Mouse (Mus musculus): ENCODE data around the gene Slc22a18. TPM values are rescaled to one million over a fixed set of nuclear protein-coding genes. Genes with fewer than 3 reads are reported as not detected.

Slc22a18 gene
- total and polyA plus RNA-seq, 3 experiments, result 5.8 to 19.8 TPM; not detected in 1

- peaks cover 8 to 21% of the 10 kb centered on the region in 2 experiments for H3K4me1 ChIP-seq (ENCODE audit: control insufficient read depth in 1 of 2, insufficient read depth in 2 of 2, low read length in 2 of 2)
- no peak overlapping the region for H3K4me3 ChIP-seq (ENCODE audit: control insufficient read depth in 1 of 2, insufficient read depth in 1 of 2, low read depth in 2 of 2, low read length in 2 of 2)
- TF ChIP-seq RAD21 (IDR thresholded peaks at IDR 0.05; ENCODE audit: low read depth, low read length), result peak; percentile 81
- TF ChIP-seq SMC3 (IDR thresholded peaks at IDR 0.05; ENCODE audit: low read depth, low read length), result peak; percentile 95
- TF ChIP-seq CTCF (IDR thresholded peaks at IDR 0.05 in 2 of 3, conservative IDR thresholded peaks at IDR 0.05 in 1 of 3; ENCODE audit: control insufficient read depth in 1 of 3, insufficient read depth in 1 of 3, low read depth in 2 of 3, low read length in 3 of 3, poor library complexity in 1 of 3, severe bottlenecking in 1 of 3), result peak; percentile 83 to 98 (median 91)
- TF ChIP-seq BHLHE40 (IDR thresholded peaks at IDR 0.05; ENCODE audit: borderline replicate concordance, low read depth, low read length), result no peak
- TF ChIP-seq ZC3H11A (IDR thresholded peaks at IDR 0.05; ENCODE audit: low read depth, low read length), result peak; percentile 83
- H3K27ac ChIP-seq (ENCODE audit: control insufficient read depth, low read depth, low read length), result no peak overlapping the region
- DNase-seq (ENCODE audit: low read depth, low spot score), result peak; percentile 88
- no peak overlapping the region for H3K9ac ChIP-seq (ENCODE audit: control insufficient read depth, low read depth, low read length, poor library complexity, severe bottlenecking)
- no peaks in the 10 kb centered on the region for H3K79me2 ChIP-seq (ENCODE audit: control insufficient read depth, insufficient read depth, low read length, poor library complexity)
- H3K27me3 ChIP-seq (ENCODE audit: control insufficient read depth in 1 of 2, insufficient read depth in 2 of 2, low read length in 2 of 2), result no peaks in the 10 kb centered on the region
- H3K36me3 ChIP-seq (ENCODE audit: control insufficient read depth in 1 of 2, insufficient read depth in 2 of 2, low read length in 2 of 2), result peaks cover 0 to 2% of the 10 kb centered on the region in 2 experiments; a peak in 1 of 4 replicates
- no peaks in the 10 kb centered on the region for H3K9me3 ChIP-seq (replicated peaks; ENCODE audit: insufficient read depth, low read length)
These were observed 7.0 kb downstream of the Slc22a18 start for GRCm38 (mm10) chr7:143480498-143480897.

- no peaks in the 10 kb centered on the region for H3K27me3 ChIP-seq (ENCODE audit: control insufficient read depth in 1 of 2, insufficient read depth in 2 of 2, low read length in 2 of 2)
These were observed 8.4 kb downstream of the Slc22a18 start for GRCm38 (mm10) chr7:143481806-143482387.

GRCm38 (mm10) chr7:143482541-143482940, 9.0 kb downstream of the Slc22a18 start:
- no peak for DNase-seq (ENCODE audit: low read depth, low spot score)
- Histone ChIP-seq H3K9ac (ENCODE audit: control insufficient read depth, low read depth, low read length, poor library complexity, severe bottlenecking) (peak overlapping the region; percentile 27; the same call in 1 of the 2 replicates), H3K27me3 (ENCODE audit: control insufficient read depth in 1 of 2, insufficient read depth in 2 of 2, low read length in 2 of 2) (no peaks in the 10 kb centered on the region), H3K27ac (ENCODE audit: control insufficient read depth, low read depth, low read length) (no peak overlapping the region), H3K36me3 (ENCODE audit: control insufficient read depth in 1 of 2, insufficient read depth in 2 of 2, low read length in 2 of 2) (peaks cover 0 to 2% of the 10 kb centered on the region in 2 experiments; a peak in 1 of 4 replicates), H3K4me3 (ENCODE audit: control insufficient read depth in 1 of 2, insufficient read depth in 1 of 2, low read depth in 2 of 2, low read length in 2 of 2) (peak overlapping the region in 1 of 2 experiments; percentile 47; a peak in 1 of 4 replicates), H3K9me3 (replicated peaks; ENCODE audit: insufficient read depth, low read length) (no peaks in the 10 kb centered on the region), H3K4me1 (ENCODE audit: control insufficient read depth in 1 of 2, insufficient read depth in 2 of 2, low read length in 2 of 2) (peaks cover 8 to 19% of the 10 kb centered on the region in 2 experiments), H3K79me2 (ENCODE audit: control insufficient read depth, insufficient read depth, low read length, poor library complexity) (no peaks in the 10 kb centered on the region)
- TF ChIP-seq CTCF (IDR thresholded peaks at IDR 0.05 in 2 of 3, conservative IDR thresholded peaks at IDR 0.05 in 1 of 3; ENCODE audit: control insufficient read depth in 1 of 3, insufficient read depth in 1 of 3, low read depth in 2 of 3, low read length in 3 of 3, poor library complexity in 1 of 3, severe bottlenecking in 1 of 3), result no peak
- no peak for TF ChIP-seq JUND (IDR thresholded peaks at IDR 0.05; ENCODE audit: low read depth, low read length)
- TF ChIP-seq SIN3A (IDR thresholded peaks at IDR 0.05; ENCODE audit: low read length), result no peak
- no peak for TF ChIP-seq EP300 (IDR thresholded peaks at IDR 0.05; ENCODE audit: low read depth in 1 of 2, low read length in 2 of 2)
- no peak for TF ChIP-seq MEF2A (IDR thresholded peaks at IDR 0.05; ENCODE audit: extremely low read depth, insufficient replicate concordance, low read depth, low read length, poor library complexity, severe bottlenecking)
- no peak for TF ChIP-seq TAL1 (IDR thresholded peaks at IDR 0.05; ENCODE audit: low read length)
- TF ChIP-seq USF1 (IDR thresholded peaks at IDR 0.05; ENCODE audit: low read depth, low read length), result no peak

More at GRCm38 (mm10) chr7:143481806-143482387, 8.4 kb downstream of the Slc22a18 start:
- H3K4me1 ChIP-seq (ENCODE audit: control insufficient read depth in 1 of 2, insufficient read depth in 2 of 2, low read length in 2 of 2), result peaks cover 8 to 19% of the 10 kb centered on the region in 2 experiments
- H3K9me3 ChIP-seq (replicated peaks; ENCODE audit: insufficient read depth, low read length), result no peaks in the 10 kb centered on the region
- H3K4me3 ChIP-seq (ENCODE audit: control insufficient read depth in 1 of 2, insufficient read depth in 1 of 2, low read depth in 2 of 2, low read length in 2 of 2), result peak overlapping the region; percentile 2 to 47; a peak in 3 of 4 replicates
- peak; percentile 45 for TF ChIP-seq NELFE (IDR thresholded peaks at IDR 0.05; ENCODE audit: low read depth, low read length)
- peak; percentile 68 for TF ChIP-seq ETS1 (IDR thresholded peaks at IDR 0.05; ENCODE audit: low read depth, low read length)
- peak; percentile 48; the same call in 1 of the 2 replicates for TF ChIP-seq HCFC1 (IDR thresholded peaks at IDR 0.05; ENCODE audit: low read depth, low read length)
- no peak for TF ChIP-seq MXI1 (IDR thresholded peaks at IDR 0.05; ENCODE audit: low read depth, low read length)
- TF ChIP-seq GATA1 (IDR thresholded peaks at IDR 0.05; ENCODE audit: low read depth, low read length), result peak; percentile 82
- TF ChIP-seq TAL1 (IDR thresholded peaks at IDR 0.05; ENCODE audit: low read length), result no peak
- TF ChIP-seq TBP (IDR thresholded peaks at IDR 0.05; ENCODE audit: low read depth, low read length), result peak; percentile 58
- 0 out of 2 replicates have a peak, but pooled peaks have one; percentile 29 for TF ChIP-seq RCOR1 (IDR thresholded peaks at IDR 0.05; ENCODE audit: low read depth, low read length)
- TF ChIP-seq TCF12 (IDR thresholded peaks at IDR 0.05; ENCODE audit: low read depth, low read length), result 0 out of 2 replicates have a peak, but pooled peaks have one; percentile 21
- TF ChIP-seq POLR2A (IDR thresholded peaks at IDR 0.05; ENCODE audit: control insufficient read depth in 1 of 2, insufficient read depth in 1 of 2, low read depth in 1 of 2, low read length in 2 of 2, poor library complexity in 1 of 2), result peak in 1 of 2 experiments; percentile 48; a peak in 2 of 4 replicates
- TF ChIP-seq JUND (IDR thresholded peaks at IDR 0.05; ENCODE audit: low read depth, low read length), result no peak
- TF ChIP-seq ZNF384 (IDR thresholded peaks at IDR 0.05; ENCODE audit: low read depth, low read length), result peak; percentile 95
- no peak for TF ChIP-seq CHD2 (IDR thresholded peaks at IDR 0.05; ENCODE audit: low read length)
- TF ChIP-seq USF2 (IDR thresholded peaks at IDR 0.05; ENCODE audit: borderline replicate concordance in 1 of 2, insufficient read depth in 1 of 2, low read depth in 1 of 2, low read length in 2 of 2), result no peak
- TF ChIP-seq SIN3A (IDR thresholded peaks at IDR 0.05; ENCODE audit: low read length), result peak; percentile 67
- TF ChIP-seq MAX (IDR thresholded peaks at IDR 0.05; ENCODE audit: low read length), result no peak
- TF ChIP-seq ZKSCAN1 (IDR thresholded peaks at IDR 0.05; ENCODE audit: low read depth, low read length), result no peak
- peak; percentile 57; the same call in 1 of the 2 replicates for TF ChIP-seq MAZ (IDR thresholded peaks at IDR 0.05; ENCODE audit: low read depth, low read length)
- TF ChIP-seq CHD1 (IDR thresholded peaks at IDR 0.05; ENCODE audit: low read depth, low read length), result no peak
- TF ChIP-seq BHLHE40 (IDR thresholded peaks at IDR 0.05; ENCODE audit: borderline replicate concordance, low read depth, low read length), result no peak
- peak overlapping the region; percentile 27; the same call in 1 of the 2 replicates for H3K9ac ChIP-seq (ENCODE audit: control insufficient read depth, low read depth, low read length, poor library complexity, severe bottlenecking)
- H3K36me3 ChIP-seq (ENCODE audit: control insufficient read depth in 1 of 2, insufficient read depth in 2 of 2, low read length in 2 of 2), result peaks cover 0 to 2% of the 10 kb centered on the region in 2 experiments; a peak in 1 of 4 replicates
- H3K27ac ChIP-seq (ENCODE audit: control insufficient read depth, low read depth, low read length), result no peak overlapping the region
- H3K79me2 ChIP-seq (ENCODE audit: control insufficient read depth, insufficient read depth, low read length, poor library complexity), result no peaks in the 10 kb centered on the region
- peak; percentile 81 for DNase-seq (ENCODE audit: low read depth, low spot score)
